Comparison of ENCODE assay signal across 15 mouse cellular contexts in the genomic region with DNA sequence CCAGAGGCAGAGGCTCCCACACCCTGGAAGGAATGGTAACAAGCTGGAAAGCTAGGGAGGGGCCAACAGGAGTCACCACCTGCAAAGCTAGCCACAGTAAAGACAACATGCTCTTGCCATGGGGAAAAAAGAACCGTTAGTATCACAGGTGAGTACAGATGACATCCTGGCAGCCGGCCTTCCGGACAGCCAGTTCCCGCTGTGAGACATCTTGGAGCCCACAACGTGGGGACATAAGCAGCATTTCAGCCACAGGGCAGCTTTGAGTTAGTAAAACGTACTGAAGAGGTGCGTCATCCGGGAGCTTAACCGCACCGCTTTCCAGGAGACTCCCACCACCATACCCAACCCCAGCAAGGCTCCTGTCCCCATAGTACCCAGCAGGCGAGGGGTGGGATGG. TPM values are rescaled to one million over a fixed set of nuclear protein-coding genes. Genes with fewer than 3 reads are reported as not detected.
"Had no signal": no experiment of that assay in that cellular context is flagged by ENCODE, and none has a peak within 500 bp of the region (broad histone marks: within the 10 kb centered on the region; RNA-seq: fewer than 3 reads in every experiment).

No protein-coding gene starts in this region.

- H3K27me3 ChIP-seq: kidney, embryonic 15.5 days; limb, embryonic 13.5 days; neural tube, embryonic 12.5 days had no signal

- H3K9me3 ChIP-seq: kidney, embryonic 15.5 days; limb, embryonic 13.5 days; neural tube, embryonic 12.5 days had no signal

- H3K27ac ChIP-seq: kidney, embryonic 15.5 days; limb, embryonic 13.5 days; liver, embryonic 14.5 days; neural tube, embryonic 12.5 days had no signal

- H3K9ac ChIP-seq: kidney, embryonic 15.5 days; limb, embryonic 13.5 days; liver, embryonic 14.5 days; neural tube, embryonic 12.5 days had no signal

- H3K4me2 ChIP-seq: kidney, embryonic 15.5 days; limb, embryonic 13.5 days; neural tube, embryonic 12.5 days had no signal

- DNase-seq: kidney, postnatal 14 days; layer of hippocampus, postnatal 36 days; left cerebral cortex, postnatal 4 days; lung, adult 18-20 months; midbrain, embryonic 14.5 days; spleen, adult 18-20 months; thymus, adult 2 months; thymus, postnatal 25 days had no signal

- H3K4me3 ChIP-seq: kidney, embryonic 15.5 days; limb, embryonic 13.5 days; neural tube, embryonic 12.5 days had no signal

- H3K4me1 ChIP-seq: limb, embryonic 13.5 days; neural tube, embryonic 12.5 days had no signal

RNA-seq across cellular contexts. Expression of gene Galr2, which starts 17.5 kb away (rescaled TPM):
- total RNA-seq: layer of hippocampus, postnatal 36 days; liver, adult 2 months; megakaryocyte progenitor cell, adult 5-6 weeks; neutrophil, adult 5-6 weeks had no signal
- polyA plus RNA-seq: liver, adult 2 months had no signal

RNA-seq across cellular contexts. Expression of gene Foxj1, which starts 37.0 kb away (rescaled TPM):
- total RNA-seq: megakaryocyte progenitor cell, adult 5-6 weeks; neutrophil, adult 5-6 weeks had no signal
